Mouse (Mus musculus): Measurements from ENCODE around the gene Gpd1.
"Not testable (repeated sequence)": the region's sequence is repeated elsewhere in the genome, so short reads cannot be mapped to it uniquely, and the experiment has no call there.

Gpd1 gene

GRCm38 (mm10) chr15:99771601-99772276 lies 54.4 kb downstream of the Gpd1 start:
- DNase-seq (ENCODE audit: low read depth in 2 of 2, low spot score in 2 of 2), result peak; percentile 18 to 55

- peak; percentile 73 to 80 for DNase-seq (ENCODE audit: low read depth in 2 of 2, low spot score in 2 of 2)
Measured at GRCm38 (mm10) chr15:99772277-99772880, 55.1 kb downstream of the Gpd1 start.

GRCm38 (mm10) chr15:99772881-99772924 lies 55.4 kb downstream of the Gpd1 start, which contains the start of gene Cers5:
Gene Cers5 (minus strand): TSS chr15:99772885.
- not testable (repeated sequence) for DNase-seq (ENCODE audit: low read depth in 2 of 2, low spot score in 2 of 2)

GRCm38 (mm10) chr15:99772925-99773324 lies 55.6 kb downstream of the Gpd1 start:
- DNase-seq (ENCODE audit: low read depth in 2 of 2, low spot score in 2 of 2), result no peak
